Mouse (Mus musculus) spleen, adult 2 months (tissue): ENCODE results near the gene Snd1. TPM values are rescaled to one million over a fixed set of nuclear protein-coding genes. Genes with fewer than 3 reads are reported as not detected.

ENCODE experiments used
- DNase-seq, 2 experiments: peaks; one replicate each; pipeline versions ENCODE4 v3.0.0 to v3.0.0-alpha.2; 2012 to 2021; ENCODE audit warnings: low spot score in 2 of 2, low read depth in 1 of 2
- H3K27ac ChIP-seq: fragments of 200-500 bp; 2 replicates; pipeline ENCODE4 v1.5.1; 2012; ENCODE audit warnings: low read length, inconsistent platforms; ENCODE audit not compliant: insufficient read depth
- H3K27me3 ChIP-seq: fragments of 200-500 bp; 2 replicates; pipeline ENCODE4 v1.6.1; 2012; ENCODE audit warnings: mild to moderate bottlenecking, moderate library complexity, low read length, inconsistent platforms; ENCODE audit not compliant: control insufficient read depth, insufficient read depth
- H3K36me3 ChIP-seq: fragments of 200-500 bp; 2 replicates; pipeline ENCODE4 v1.6.1; 2012; ENCODE audit warnings: mild to moderate bottlenecking, low read length, inconsistent platforms; ENCODE audit not compliant: control insufficient read depth, insufficient read depth
- H3K4me1 ChIP-seq: fragments of 200-500 bp; 2 replicates; pipeline ENCODE4 v1.6.1; 2011; ENCODE audit warnings: inconsistent platforms; ENCODE audit not compliant: control insufficient read depth, insufficient read depth, insufficient read length
- H3K4me3 ChIP-seq: fragments of 200-500 bp; 2 replicates; pipeline ENCODE4 v1.5.1; 2011; ENCODE audit warnings: mild to moderate bottlenecking, inconsistent platforms; ENCODE audit not compliant: insufficient read depth, insufficient read length; ENCODE audit errors: extremely low read depth
- CTCF ChIP-seq: fragments of 200-500 bp; IDR thresholded peaks from 2 replicates; pipeline ENCODE4 v1.5.1; 2011; ENCODE audit warnings: mild to moderate bottlenecking, inconsistent platforms; ENCODE audit not compliant: insufficient read depth, insufficient read length, insufficient replicate concordance; ENCODE audit errors: extremely low read depth
- POLR2A ChIP-seq: fragments of 200-500 bp; IDR thresholded peaks from 2 replicates; pipeline ENCODE4 v1.6.1; 2011; ENCODE audit warnings: low read depth, low read length, inconsistent platforms
- WGBS: fragments of 180-500 bp; shearing (Covaris S2); methylation state at CpG from one replicate; pipeline ENCODE4 v1.1.7; 2018; 5-methylcytosine and 5-hydroxymethylcytosine counted together
- polyA plus RNA-seq: library from polyadenylated mRNA; depleted of rRNA; stranded (reverse); fragments of >200 nt; gene quantifications from 2 replicates; pipeline ENCODE4 v1.2.3, GENCODE M21; 2012

The Snd1 gene
- polyA plus RNA-seq, 1 experiment, result 55.0 TPM

DNA sequence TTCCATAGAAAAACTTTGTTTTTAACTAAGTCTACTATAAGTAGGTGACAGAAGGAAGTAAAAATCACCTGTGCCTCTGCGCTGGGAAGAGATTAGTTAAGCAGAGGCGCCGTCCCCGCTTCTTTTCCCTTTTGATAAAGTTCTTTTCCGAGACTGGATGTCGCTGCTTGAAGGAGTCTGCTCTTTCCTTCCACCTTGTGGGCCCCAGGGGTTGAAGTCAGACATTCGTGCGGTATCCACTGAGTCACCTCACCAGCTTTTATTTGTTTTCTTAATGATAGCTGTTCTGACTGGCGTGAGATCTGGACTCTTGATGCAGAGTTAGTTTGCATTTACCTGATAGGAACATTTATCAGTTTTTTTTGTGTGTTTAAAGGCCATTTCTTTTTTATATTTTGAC is 260.2 kb downstream of the Snd1 start:
- DNase-seq, result no peak
- Histone ChIP-seq H3K27ac (no peak overlapping the region), H3K4me3 (no peak overlapping the region), H3K36me3 (no peaks in the 10 kb centered on the region), H3K27me3 (no peaks in the 10 kb centered on the region), H3K4me1 (no peaks in the 10 kb centered on the region)
- no peak for TF ChIP-seq CTCF
- no peak for TF ChIP-seq POLR2A
- WGBS, result 93% methylated on average over 9 of the region's 9 CpGs

DNA sequence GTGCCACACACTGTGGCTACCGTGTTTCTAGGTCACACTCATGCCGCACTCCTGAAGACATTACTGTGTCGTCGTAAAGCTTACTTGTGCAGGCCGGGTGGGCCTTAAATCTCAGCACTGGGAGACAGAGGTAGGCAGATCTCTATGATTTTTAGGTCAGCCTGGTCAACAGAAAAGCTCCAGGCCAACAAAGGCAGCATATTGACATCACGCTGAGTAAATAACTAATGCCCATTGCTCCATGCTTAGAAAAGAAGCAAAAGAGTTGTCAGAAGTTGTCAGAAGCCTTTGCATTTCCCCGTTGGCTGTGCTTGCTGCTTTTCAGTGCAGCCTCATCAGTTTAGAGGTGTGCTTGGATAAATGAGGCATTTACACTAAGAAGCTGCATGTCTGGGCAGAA is 261.7 kb downstream of the Snd1 start:
- H3K4me1 ChIP-seq, result no peaks in the 10 kb centered on the region
- H3K27ac ChIP-seq, result no peak overlapping the region
- no peaks in the 10 kb centered on the region for H3K36me3 ChIP-seq
- H3K27me3 ChIP-seq, result no peaks in the 10 kb centered on the region
- WGBS, result 96% methylated on average over 7 of the region's 7 CpGs
- no peak for TF ChIP-seq CTCF
- no peak for TF ChIP-seq POLR2A
- no peak for DNase-seq
- H3K4me3 ChIP-seq, result no peak overlapping the region

DNA sequence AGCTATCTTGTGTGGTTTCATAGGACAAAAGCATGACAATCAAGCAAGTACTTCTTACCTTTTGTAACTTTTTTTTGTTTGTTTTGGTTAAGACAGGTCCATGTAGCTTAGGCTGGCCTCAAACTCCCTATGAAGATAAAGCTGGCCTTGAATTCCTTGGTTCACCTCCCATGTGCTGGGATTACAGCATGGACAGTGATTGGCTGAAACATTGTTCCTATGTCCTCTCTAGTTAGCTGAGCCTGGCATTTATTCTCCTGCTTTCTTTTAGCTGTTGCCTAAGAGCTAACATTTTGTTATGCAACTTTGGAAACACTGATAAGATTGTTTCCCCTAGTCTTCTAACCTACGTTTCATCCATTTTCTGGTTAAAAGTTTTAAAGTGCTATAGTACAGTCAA is 262.7 kb downstream of the Snd1 start:
- H3K27ac ChIP-seq, result no peak overlapping the region
- DNase-seq, result no peak
- H3K4me1 ChIP-seq, result no peaks in the 10 kb centered on the region
- H3K27me3 ChIP-seq, result no peaks in the 10 kb centered on the region
- no peak for TF ChIP-seq POLR2A
- no peak for TF ChIP-seq CTCF
- 82% methylated on average over 1 of the region's 1 CpGs for WGBS
- no peaks in the 10 kb centered on the region for H3K36me3 ChIP-seq
- H3K4me3 ChIP-seq, result no peak overlapping the region

DNA sequence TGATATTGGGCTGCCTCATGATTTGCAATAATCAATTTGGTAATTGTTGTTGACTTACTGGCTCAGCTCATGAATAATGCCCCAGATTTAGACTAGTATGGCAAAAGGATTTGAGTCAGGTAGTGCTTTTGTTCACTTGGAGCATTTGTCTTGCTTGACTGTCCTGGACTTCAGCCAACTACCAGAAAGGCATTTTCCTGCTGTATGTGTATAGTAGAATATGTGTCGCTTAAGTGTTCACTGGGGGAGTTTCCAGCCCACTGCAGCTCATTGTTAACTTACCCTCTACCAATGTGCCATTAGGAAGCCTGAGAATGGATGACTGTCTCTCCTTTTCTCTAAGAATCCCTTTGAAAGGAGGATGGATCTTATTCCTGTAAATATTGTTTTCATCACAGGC is 268.6 kb downstream of the Snd1 start:
- no peak overlapping the region for H3K27ac ChIP-seq
- 87% methylated on average over 1 of the region's 1 CpGs for WGBS
- H3K4me3 ChIP-seq, result no peak overlapping the region
- no peak for DNase-seq
- H3K36me3 ChIP-seq, result peaks cover 7% of the 10 kb centered on the region; the same call in 1 of the 2 replicates
- no peaks in the 10 kb centered on the region for H3K4me1 ChIP-seq
- no peak for TF ChIP-seq CTCF
- no peak for TF ChIP-seq POLR2A
- H3K27me3 ChIP-seq, result no peaks in the 10 kb centered on the region

DNA sequence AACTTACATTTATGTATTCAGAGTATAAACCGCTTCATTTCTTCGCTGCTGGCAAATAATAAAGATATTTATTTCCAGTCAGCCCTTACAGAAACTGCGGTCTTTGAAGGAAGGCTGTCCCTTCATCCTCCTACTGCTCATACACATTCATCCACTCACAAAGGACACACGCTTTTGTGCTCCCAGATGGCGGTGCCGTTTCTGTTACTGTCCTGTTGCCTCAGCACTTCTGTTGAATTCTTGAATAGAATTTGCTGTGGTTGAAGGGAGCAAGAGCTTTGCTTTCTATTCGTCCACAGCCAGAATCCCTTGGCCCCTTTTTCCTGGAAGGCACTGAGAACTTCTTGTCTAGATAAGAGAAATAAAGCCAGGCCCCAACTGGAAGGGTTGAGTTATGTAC is 270.9 kb downstream of the Snd1 start:
- H3K4me3 ChIP-seq, result no peak overlapping the region
- peaks cover 7% of the 10 kb centered on the region; the same call in 1 of the 2 replicates for H3K36me3 ChIP-seq
- DNase-seq, result no peak
- H3K4me1 ChIP-seq, result no peaks in the 10 kb centered on the region
- TF ChIP-seq POLR2A (no peak), CTCF (no peak)
- no peak overlapping the region for H3K27ac ChIP-seq
- no peaks in the 10 kb centered on the region for H3K27me3 ChIP-seq
- WGBS, result 95% methylated on average over 7 of the region's 7 CpGs

DNA sequence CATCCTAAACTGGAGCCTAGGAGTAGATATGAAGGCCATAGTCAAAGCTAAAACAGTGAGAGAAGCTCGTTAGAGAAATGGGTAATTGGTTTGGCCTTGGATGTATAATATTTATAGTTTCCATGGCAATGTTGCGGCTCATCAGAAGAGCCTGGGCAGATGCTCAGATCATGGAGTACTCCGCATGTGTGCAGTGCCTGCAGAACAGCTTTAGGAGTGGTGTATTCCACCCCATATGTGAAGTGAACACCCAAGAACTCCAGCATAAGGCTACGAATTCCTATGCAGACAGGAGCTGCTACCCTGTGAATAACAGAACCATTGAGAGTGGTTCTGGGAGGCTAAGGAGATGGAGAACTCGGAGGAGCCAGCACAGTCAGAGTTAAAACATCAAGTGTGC is 272.1 kb downstream of the Snd1 start:
- no peak overlapping the region for H3K4me3 ChIP-seq
- WGBS, result 88% methylated on average over 5 of the region's 5 CpGs
- H3K27ac ChIP-seq, result no peak overlapping the region
- H3K4me1 ChIP-seq, result no peaks in the 10 kb centered on the region
- TF ChIP-seq CTCF, result no peak
- no peak for TF ChIP-seq POLR2A
- DNase-seq, result no peak
- H3K27me3 ChIP-seq, result no peaks in the 10 kb centered on the region
- H3K36me3 ChIP-seq, result peaks cover 7% of the 10 kb centered on the region; the same call in 1 of the 2 replicates

DNA sequence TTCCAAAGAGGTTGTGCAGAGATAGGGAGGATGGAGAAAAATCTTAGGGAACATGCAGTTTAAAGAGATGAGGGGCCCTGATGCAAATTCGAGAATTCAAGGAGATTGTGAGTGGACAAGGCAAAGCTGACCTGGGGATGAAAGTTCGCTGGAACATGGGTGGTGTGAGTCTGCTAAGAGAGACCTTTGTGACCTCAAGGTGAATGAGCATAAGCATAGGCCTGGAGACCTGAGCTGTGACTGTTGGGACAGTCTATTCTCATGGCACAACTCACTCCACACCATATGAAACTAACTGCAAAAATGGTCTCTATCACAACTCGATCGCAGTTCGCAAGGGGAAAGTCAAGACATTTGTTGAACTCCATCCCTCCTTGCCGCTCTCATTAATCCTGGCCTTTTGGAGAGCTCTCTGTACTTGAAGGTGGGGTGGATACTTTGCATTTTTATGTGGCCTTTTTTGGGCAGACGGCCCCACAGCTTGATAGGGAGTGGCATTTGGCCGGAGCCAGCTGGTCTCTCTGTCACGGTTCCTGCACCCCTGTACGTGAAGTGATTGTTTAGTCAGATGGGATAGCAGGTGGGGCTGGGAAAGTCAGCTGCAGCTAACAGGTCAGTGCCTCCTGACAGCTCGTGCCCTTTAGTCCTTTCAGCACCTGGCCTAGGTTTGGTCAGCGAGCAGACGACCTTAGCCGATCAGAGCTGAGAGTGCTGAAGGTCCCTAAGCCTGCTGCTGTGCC is 273.2 kb downstream of the Snd1 start:
- Histone ChIP-seq H3K27me3 (no peaks in the 10 kb centered on the region), H3K4me3 (no peak overlapping the region), H3K4me1 (no peaks in the 10 kb centered on the region), H3K36me3 (peaks cover 7% of the 10 kb centered on the region; the same call in 1 of the 2 replicates), H3K27ac (no peak overlapping the region)
- WGBS, result 95% methylated on average over 14 of the region's 14 CpGs
- TF ChIP-seq CTCF, result no peak
- TF ChIP-seq POLR2A, result no peak
- DNase-seq, result no peak
